Mouse (Mus musculus) thymus, postnatal 4 days (tissue): Measurements from ENCODE around the gene Ube2k.

ENCODE experiments used
- DNase-seq: peaks from one replicate; pipeline ENCODE4 v3.0.0; 2021

The Ube2k gene

GRCm38 (mm10) chr5:65538829-65539228 is 1.8 kb downstream of the Ube2k start:
- DNase-seq = no peak

GRCm38 (mm10) chr5:65539786-65540185 is 2.8 kb downstream of the Ube2k start:
- peak; percentile 13 for DNase-seq

GRCm38 (mm10) chr5:65541889-65542288 is 4.9 kb downstream of the Ube2k start:
- no peak for DNase-seq

- DNase-seq = no peak
Observed at GRCm38 (mm10) chr5:65543491-65543890, 6.5 kb downstream of the Ube2k start.

GRCm38 (mm10) chr5:65544616-65545015 is 7.6 kb downstream of the Ube2k start:
- no peak for DNase-seq

GRCm38 (mm10) chr5:65549677-65550076 is 12.6 kb downstream of the Ube2k start:
- no peak for DNase-seq

- DNase-seq = no peak
Observed at GRCm38 (mm10) chr5:65557109-65557508, 20.1 kb downstream of the Ube2k start.

GRCm38 (mm10) chr5:65561125-65561893 is 24.3 kb downstream of the Ube2k start:
- no peak for DNase-seq

- no peak for DNase-seq
Observed at GRCm38 (mm10) chr5:65565486-65565885, 28.5 kb downstream of the Ube2k start.

- no peak for DNase-seq
Observed at GRCm38 (mm10) chr5:65574876-65575275, 37.8 kb downstream of the Ube2k start.

- DNase-seq = no peak
Observed at GRCm38 (mm10) chr5:65575896-65576295, 38.9 kb downstream of the Ube2k start.

GRCm38 (mm10) chr5:65578545-65578944 is 41.5 kb downstream of the Ube2k start:
- DNase-seq = no peak

- no peak for DNase-seq
Observed at GRCm38 (mm10) chr5:65586291-65586690, 49.3 kb downstream of the Ube2k start.

- DNase-seq = no peak
Observed at GRCm38 (mm10) chr5:65590199-65590598, 53.2 kb downstream of the Ube2k start.

GRCm38 (mm10) chr5:65592421-65592820 is 55.4 kb downstream of the Ube2k start:
- no peak for DNase-seq

- DNase-seq = no peak
Observed at GRCm38 (mm10) chr5:65599681-65600080, 62.6 kb downstream of the Ube2k start.

- no peak for DNase-seq
Observed at GRCm38 (mm10) chr5:65606820-65607219, 69.8 kb downstream of the Ube2k start.

- DNase-seq = no peak
Observed at GRCm38 (mm10) chr5:65609769-65610168, 72.7 kb downstream of the Ube2k start.

GRCm38 (mm10) chr5:65610541-65610940 is 73.5 kb downstream of the Ube2k start:
- no peak for DNase-seq

GRCm38 (mm10) chr5:65613152-65613924 is 76.3 kb downstream of the Ube2k start:
- DNase-seq = no peak

- DNase-seq = no peak
Observed at GRCm38 (mm10) chr5:65624340-65624739, 87.3 kb downstream of the Ube2k start.

GRCm38 (mm10) chr5:65638896-65639295 is 101.9 kb downstream of the Ube2k start:
- DNase-seq = no peak
